Mouse (Mus musculus): ENCODE data around the gene Sh3bp4.

The Sh3bp4 gene

DNA sequence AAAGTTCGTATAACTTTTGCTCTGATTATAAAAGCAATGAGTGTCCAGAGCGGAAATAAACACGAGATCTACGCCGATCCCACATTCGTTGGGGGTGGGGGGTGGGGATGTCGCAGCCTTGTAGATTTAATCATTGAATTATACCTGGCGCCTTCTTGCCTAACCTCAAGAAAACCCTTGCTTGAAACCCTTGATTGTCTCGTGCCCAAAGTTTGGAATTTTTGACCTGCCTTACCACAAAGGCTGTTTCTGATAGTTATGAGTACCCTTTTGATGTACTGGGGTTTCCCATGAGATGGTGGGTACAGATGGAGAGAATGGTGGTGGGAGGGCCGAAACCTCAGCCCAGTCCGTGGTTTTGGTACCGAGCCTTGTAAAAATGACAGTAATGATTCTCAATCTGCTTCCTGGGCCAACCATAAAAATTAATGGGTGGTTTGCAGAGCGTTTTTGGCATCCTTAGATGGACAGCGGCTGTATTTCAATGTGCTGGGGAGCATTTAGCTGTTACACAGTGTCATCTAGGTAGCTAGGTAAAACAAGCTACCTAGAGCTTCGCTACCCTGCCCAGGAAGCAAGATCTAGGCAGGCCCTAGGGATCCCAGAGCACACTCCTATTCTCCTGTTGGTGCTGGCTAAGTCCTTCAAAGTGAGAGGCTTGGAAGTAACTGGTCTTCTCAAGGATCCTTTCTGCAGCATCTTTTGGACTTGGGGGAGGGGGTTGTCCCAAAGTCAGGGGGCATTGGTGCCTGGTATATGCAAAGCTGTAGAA lies 1.3 kb downstream of the Sh3bp4 start:
- in situ Hi-C loops (cut with MseI, MboI), result no loop called here

DNA sequence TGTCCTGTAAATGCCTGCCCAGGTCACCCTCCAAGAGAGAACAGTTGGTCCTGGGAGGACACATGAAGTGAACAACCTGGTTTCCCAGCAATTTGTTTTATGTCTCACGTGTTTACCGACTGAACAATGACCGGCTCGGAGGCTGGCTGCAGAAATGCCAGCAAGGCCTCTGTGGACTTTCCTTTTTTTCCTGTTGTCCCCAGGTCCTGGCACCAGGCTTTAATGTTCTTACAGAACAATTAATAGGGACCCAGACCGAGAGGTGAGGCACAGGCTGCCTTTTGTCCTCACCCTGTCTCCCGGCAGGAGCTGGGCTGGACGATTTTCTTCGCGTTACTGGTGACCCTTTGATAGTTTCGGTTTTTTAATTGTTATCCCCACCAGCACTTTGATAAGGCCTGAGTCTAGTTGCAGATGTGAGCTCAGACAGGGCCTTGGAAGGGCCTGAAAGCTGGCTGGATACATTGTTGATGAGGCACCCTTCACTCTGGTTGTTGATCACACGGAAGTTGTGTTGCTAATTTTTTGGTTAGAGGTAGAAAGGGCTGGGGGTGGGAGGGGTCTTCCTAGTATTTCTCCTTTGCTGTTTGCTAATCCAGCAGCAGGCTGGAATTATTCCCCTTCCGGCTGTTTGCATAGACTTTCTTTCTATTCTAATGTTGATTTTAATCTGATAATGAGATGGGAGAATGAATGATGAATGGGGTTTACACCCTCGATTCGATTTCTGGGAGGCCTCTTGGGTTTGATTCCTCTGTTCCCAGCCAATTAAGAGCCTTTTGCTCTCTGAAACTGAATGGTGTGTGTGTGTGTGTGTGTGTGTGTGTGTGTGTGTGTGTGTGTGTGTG lies 2.2 kb downstream of the Sh3bp4 start:
- in situ Hi-C loops (cut with MseI, MboI), result no loop called here

DNA sequence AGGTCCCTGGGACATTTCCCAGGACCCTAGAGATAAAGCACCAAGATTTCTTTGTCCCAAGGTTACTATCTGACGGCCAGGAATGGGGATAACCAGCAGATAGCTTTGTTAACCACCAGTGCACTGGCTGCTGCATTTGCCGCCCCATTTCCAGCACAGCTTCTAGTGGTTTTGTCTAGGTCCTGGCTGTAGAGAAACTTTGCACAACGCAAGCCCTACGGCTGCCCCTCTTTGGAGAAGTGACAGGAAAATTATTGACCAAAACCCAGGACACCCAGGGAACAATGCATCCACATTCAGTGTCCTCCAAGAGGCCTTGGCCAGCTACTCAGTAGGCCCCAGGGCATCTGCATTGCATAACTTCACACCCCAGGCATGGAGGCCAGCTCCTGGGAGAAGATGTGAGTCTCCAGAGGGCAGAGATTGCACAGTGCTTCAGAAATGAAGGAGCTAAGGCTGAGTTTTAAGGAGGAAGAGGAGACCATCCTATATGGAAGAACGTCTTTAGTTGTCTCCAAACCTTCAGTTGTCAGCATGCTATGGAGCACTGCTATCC lies 3.2 kb downstream of the Sh3bp4 start:
- in situ Hi-C loops (cut with MseI, MboI), result no loop called here

DNA sequence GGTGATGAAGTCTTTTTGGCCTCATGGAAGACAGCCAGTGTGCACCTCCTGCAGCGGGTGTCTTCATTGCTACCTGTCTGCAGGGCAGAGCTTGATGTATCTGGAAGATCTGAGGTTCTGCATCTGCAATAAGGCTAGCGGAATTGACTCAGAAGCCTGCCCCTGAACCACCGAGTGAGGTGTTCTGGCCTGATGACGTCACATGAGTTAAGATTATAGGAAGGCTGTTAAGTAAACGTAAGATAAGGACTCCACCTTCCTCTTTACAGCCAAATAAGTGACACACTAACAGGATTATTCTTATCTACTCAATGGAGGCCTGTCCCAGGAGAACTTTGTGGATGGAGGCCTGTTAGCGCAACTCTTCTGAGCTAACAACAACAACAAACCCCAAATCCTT lies 4.5 kb downstream of the Sh3bp4 start:
- in situ Hi-C loops (cut with MseI, MboI), result no loop called here

DNA sequence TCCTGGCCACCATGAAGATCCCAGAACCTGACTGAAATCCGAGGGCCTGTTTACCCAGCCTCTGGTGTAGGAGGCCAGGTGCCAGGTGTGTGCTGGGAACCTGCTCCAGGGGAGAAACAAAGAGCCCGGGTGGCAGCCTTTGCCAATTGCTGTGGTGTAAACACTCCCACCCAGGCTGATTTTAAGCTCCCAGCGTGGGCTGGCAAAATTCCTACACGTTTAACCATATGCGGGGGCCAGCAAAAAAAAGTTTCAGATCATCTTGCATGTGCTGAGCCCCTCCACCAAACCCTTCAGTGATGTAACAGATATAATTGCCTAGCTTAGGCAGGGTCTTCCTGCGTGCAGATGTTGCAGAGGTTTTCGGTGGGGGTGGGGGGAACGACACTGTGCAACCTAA lies 4.9 kb downstream of the Sh3bp4 start:
- in situ Hi-C loops (cut with MseI, MboI), result no loop called here

DNA sequence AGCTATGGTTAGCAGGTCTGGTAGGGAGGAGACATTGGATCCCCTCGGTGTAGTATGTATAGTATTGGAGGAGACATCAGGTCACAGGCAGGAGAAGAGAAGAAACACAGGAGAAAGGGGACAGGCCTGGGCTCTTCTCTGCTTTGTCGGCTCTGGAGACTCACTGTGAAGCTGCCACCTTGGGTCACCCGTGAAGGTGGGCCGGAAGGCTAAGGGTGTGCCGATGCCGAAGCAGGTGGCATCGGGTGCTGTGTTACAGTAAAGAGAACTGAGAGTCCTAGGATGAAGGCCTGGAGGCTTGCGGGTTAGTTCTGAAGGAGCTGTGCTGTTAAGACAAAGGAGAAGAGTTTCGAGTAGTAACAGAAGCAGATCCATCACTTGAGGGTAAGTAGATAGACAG lies 6.6 kb downstream of the Sh3bp4 start:
- in situ Hi-C loops (cut with MseI, MboI), result no loop called here

DNA sequence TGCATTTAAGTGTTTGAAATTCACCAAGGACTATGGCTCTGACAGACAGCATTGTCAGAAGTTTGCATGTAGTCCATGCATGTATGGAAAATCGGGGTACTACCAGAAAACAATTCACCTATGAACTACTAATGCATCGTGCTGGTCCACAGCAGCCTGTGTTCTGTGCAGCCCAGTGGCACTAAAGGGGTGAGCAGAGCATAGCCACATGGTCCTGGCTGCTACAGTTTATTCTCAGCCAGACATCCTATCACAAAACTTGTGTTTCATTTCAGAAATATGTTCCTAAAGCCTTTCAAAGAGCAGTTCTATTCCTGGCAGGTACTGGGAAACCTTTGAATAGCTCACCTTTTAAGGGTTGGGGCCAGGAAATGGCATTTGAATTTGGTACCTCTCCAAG lies 8.0 kb downstream of the Sh3bp4 start:
- in situ Hi-C loops (cut with MseI, MboI), result no loop called here

DNA sequence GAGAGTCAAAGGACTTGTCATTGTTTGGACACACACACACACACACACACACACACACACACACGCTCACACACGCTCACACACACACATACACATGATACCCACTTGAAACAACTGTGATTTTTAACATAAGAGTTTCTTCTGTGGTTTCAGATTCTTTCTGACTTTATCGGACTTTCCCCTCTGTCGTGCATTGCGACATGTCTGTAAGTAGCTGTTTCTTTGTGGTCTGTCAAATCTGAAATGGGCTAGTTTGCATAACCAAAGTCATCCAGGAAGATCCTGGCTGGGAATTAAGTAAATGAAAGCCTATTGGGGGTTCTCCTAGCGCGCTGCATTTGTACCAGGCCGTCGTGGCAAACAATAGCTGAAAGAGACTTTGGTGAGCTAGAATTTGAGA lies 8.5 kb downstream of the Sh3bp4 start:
- in situ Hi-C loops (cut with MseI, MboI), result no loop called here

DNA sequence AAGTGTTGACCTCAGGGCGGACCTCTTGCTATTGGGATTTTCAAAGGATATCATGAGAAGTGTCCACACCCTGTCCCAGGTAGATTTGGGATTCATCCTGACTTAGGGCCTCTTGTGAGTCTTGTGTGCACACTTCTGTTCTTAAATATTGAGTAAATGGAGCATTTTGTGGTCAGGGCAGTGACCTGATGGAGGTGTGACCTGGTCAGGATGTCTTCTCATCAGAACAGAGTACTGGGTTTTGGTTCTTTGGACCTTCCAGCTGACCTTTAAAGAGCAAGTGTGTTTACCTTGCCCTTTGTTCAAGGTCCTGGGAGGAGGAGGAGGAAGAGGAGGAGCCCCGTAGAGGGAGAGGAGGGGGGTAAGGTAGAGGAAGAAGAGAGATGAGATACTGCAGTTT lies 9.0 kb downstream of the Sh3bp4 start:
- in situ Hi-C loops (cut with MseI, MboI), result no loop called here

DNA sequence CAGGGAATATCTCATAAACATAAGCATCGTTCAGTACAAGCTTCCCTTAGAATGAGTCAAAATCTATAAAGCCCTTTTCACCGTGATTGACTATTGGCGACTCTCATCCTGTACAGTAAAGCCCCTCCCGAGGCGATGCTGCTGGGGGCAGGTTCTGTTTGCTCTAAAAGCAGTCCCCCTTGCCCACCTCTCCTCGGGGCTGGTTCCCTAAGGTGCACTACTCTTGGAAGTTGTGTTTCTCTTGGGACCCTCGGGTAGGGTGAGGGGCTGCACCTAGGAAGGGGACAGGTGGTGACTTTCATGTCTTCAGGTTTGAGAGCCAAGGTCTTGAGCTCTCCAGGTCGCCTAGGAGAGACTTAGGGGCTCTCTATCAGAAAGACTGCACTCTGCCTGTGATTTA lies 10.2 kb downstream of the Sh3bp4 start:
- in situ Hi-C loops (cut with MseI, MboI), result no loop called here

DNA sequence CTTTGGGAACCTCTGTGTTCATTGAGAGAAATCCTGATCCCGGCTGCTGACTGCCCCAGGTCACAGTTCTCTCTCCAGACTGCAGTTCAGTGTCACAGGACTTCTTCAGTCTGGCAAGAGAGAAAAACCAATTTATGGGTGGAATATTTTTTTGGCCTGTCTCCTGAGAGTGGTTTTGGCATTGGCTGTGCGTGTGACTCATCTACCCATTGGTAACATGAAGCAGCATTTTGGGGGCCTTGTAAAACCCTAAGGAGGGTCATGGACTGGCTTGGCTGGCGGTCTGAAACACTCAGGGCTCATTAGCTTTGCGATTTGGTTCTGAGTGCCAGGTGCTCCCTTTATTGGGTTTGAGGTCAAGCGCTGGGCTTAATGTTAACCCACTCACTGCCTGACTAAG lies 10.6 kb downstream of the Sh3bp4 start:
- in situ Hi-C loops (cut with MseI, MboI), result no loop called here

DNA sequence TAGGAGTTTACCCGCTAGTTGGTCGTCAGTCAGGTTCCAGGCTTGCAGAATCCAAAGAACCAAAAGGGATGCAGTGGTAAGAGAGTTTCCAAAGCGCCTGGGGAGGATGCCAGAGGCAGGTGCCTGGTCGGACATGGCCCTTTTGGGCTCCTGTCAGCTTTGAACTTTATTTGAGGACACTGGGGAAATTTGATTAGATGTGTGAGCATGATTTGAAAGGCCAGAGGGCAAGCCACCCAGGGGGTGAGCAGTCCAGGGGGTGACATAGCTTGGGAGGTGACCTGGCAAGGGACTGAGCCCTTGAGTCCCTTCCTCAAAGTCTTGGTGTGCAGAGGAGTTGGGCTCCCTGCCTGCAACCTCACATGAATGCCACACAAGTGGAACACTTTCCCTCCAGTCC lies 11.2 kb downstream of the Sh3bp4 start:
- in situ Hi-C loops (cut with MseI, MboI), result no loop called here

DNA sequence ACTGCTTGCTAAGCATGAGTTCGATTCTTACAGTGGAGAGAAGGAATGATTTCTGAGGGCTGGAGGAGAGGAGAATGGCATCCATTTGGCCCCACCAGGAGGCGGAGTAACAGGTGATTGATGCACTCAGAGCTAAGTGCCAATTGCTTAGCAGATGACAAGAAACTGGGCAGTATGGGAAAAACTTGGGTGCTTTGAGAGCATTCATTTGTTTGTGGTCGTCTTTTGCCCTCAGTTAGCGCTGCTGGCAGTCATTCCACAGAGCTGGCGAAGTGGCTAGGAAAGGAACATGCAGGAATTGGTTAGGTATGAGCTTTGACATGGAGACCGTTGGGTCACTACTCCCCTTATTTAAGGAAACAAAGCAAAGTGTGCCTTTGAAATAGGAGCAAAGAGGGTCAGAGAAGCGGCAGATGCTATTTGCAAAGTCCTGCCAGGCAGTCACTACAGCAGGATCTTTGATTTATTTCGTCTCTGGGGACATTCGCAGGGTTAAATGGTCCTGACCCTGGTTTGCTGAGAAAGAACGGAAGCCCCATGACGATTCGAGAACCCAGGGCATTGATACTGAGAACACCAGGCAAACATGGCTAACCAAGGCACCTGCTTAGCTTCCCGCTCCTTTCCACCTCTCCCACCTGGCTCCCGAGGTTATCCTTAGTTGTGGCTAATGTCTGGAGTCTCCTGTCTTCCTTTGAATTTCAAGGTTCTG lies 12.1 kb downstream of the Sh3bp4 start:
- in situ Hi-C loops (cut with MseI, MboI), result no loop called here

DNA sequence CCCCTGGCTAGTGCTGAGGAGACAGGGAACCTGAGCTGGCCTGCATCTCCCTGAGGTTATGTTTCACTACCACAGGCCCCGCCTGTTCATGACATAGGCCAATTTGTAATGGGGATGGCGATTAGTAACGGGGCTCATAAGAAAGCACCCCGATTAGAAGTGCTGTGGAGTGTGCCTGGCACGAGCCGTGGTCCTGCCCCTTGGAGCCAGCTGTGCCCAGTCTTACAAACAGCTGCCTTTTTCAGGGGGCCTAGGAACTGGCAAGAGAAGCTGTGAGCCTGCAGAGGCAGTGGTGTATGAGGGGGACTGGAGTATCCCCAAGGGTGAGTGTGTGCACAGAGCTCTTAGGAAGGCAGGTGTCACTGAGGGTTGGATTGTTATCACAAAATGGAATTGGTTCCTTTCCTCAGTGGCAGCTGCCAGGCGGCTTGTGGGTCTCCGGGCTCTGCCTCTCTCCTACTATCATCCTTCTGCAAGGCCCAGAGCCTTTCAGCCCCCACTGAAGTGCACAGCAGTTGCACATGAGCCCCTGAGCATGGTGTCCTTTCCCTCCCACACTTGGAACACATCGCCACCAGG lies 16.4 kb downstream of the Sh3bp4 start:
- in situ Hi-C loops (cut with MseI, MboI), result no loop called here

DNA sequence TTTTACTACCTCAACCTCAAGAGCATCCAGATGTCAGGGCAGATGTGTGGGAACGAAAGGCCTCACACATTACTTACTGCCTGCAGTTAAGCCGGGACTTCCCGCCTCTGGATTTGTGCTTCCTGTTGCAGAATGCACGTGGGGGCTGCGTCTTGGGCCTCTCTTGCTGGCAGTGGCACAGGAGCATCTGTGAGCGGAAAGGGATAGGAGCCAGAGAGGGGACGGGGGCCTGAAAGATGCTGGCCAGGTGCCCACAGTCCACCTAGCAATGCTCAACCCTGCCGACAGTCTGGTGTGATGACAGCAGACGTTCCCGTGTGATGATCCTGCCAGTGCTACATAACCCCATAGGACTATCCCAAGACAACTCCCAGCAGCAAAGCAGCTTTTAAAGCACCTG lies 17.9 kb downstream of the Sh3bp4 start:
- in situ Hi-C loops (cut with MseI, MboI), result no loop called here

DNA sequence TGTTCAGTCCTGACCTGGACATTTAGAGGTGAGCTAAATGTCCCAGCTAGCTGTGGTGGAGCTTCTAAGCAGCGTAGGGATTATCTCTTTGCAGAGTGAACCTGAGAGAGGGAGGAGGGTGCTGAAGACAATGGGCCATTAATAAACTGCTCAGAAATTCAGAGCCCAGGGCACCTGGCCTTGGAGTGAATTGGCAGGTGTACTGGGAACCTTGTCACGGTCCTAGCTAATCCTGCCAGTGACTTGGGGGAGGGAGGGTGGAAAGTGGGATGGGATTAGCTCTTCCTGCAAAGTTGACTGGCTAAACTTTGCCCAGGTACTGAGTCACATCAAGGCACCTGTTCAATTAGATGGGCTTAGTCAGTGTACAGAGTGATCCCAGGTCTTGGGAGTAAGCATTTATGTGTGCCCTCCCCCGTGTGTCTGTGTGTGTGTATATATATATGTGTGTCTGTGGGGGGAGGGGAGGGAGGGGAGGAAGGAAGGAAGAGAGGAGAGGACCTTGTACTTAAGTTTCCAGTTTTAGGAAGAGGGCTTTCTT lies 18.6 kb downstream of the Sh3bp4 start:
- in situ Hi-C loops (cut with MseI, MboI), result no loop called here

DNA sequence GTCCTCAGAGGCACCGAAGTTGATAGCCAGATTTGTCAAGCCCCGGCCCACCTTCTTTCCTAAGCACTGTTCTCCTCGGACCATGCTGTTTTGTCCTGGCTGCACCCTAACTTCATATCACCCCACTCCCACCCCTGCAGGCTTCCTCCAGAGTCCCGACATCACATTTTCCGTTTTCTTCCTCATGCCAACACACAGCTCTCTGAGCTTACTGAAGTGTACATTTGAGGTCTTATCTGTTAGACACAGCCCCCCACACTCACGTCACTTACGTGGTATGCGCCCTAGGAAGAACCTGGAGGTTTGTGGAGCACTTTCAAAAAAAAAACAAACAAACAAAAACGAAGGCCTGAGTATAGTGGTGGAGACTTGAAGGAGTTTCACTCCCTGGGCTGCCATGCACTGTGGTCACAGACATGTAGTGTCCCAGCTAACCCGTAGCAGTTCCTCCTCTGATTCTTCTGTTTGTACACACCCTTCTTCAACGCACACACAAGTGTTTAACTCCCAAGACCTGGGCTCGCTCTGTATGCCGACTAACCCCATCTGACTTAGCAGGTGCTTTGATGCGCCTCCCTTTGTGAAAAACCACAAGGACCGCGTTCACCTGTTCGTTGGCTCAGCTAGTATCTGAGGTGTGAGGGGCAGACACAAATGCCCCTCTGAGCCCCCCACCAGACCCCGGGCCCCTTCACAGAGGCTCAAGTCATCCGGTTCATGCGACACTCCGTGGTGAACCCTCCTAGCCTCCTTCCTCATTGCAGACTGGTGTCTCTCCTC lies 19.8 kb downstream of the Sh3bp4 start:
- in situ Hi-C loops (cut with MseI, MboI), result no loop called here

DNA sequence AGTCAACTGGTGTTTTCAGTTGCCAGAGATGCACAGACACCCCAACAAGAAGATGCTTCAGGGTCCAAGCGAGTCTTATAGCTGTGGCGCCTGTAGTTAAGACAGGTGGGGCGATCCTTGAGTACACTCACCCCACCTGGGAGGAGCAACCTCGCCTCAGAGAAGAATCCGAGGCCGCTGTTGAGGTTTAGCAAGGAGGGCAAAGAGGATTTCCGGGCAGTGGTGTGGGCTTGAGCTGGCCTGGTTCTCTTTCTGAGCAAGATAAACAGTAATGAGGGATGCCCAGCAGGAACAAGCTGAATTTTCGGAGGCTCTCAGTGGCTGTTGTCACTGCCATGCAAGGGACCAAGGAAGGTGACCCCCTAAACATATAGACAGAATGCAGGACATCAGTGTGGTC lies 20.5 kb downstream of the Sh3bp4 start:
- in situ Hi-C loops (cut with MseI, MboI), result no loop called here

DNA sequence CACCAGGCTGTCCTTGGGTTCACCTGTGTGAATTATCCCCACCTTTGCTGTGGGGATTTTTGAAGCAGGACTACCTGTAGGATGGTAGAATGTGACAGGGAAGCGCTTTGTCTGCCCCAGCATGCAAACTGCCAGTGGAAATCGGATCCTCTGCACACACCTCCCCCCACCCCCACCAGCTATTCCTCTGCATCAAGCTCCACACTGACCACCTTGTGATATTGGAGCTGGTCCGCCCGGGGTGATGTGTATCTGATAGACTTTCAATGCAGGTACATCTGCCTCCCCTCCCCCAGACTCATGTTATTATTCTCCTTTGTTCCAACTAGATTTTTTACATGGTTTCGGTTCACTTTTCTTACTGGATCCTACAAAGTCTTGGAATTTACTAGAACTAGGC lies 21.8 kb downstream of the Sh3bp4 start:
- in situ Hi-C loops (cut with MseI, MboI), result no loop called here

DNA sequence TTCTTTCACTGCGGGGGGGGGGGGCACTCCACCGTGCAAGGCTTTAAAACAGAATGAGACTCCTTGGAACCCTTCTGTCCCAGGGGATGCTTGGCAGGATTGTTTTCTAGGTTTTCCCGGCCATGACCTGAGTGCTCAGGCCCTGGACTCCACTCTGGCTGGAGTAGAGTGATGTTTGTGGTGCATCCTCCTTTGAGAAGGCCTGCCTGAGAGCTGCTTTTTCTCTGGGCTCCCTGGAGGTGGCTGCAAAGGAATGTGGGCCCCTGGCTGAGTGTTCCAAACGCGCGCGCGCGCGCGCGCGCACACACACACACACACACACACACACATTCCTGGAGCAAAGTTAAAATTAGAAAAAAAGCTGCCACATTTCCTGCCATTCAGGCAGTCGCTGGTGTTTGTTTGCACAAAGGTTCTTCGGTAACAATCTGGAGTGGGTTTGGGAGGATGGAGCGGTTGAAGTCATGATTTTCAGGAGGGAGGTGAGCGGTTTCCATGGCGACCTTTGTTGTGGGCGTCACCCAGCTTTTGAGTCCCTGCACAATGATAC lies 22.3 kb downstream of the Sh3bp4 start:
- in situ Hi-C loops (cut with MseI, MboI), result no loop called here

DNA sequence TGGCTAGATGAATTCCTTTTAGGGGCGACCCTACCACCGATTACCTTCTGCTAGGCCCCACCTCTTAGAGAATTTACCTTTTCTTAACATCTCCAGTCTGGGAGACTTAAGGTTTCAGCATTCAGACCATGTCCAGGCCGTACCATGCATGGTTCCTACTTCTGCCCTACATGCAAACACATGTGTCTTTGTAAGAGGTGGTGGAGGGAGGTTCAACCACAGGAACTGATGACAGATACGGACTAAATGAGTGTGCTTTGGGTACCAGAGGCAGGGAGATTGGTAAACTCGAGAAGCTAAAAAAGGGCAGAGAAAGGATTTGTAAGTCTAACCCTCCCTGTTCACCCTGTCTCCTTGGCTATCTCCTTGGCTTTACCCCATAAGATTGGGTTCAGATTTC lies 23.5 kb downstream of the Sh3bp4 start:
- in situ Hi-C loops (cut with MseI, MboI), result no loop called here
